Mouse (Mus musculus) ES-E14 (cell line): ENCODE data around the gene Ccdc181.

ENCODE experiments used
- CHD2 ChIP-seq: IDR thresholded peaks from 2 replicates; pipeline ENCODE4 v1.6.1; 2014; ENCODE audit warnings: mild to moderate bottlenecking, low read depth, low read length, inconsistent platforms
- HCFC1 ChIP-seq: IDR thresholded peaks from 2 replicates; pipeline ENCODE4 v1.6.1; 2012; ENCODE audit warnings: low read length, inconsistent platforms, borderline replicate concordance; ENCODE audit not compliant: insufficient read depth
- MAFK ChIP-seq: IDR thresholded peaks from 2 replicates; pipeline ENCODE4 v1.6.1; 2014; ENCODE audit warnings: mild to moderate bottlenecking, low read depth, low read length, inconsistent platforms; ENCODE audit not compliant: insufficient read depth
- ZNF384 ChIP-seq: IDR thresholded peaks from 2 replicates; pipeline ENCODE4 v1.6.1; 2012; ENCODE audit warnings: low read depth, low read length, inconsistent platforms

GRCm38 (mm10) chr1:164307922-164308321 is 32.5 kb downstream of the Ccdc181 start:
- TF ChIP-seq MAFK = no peak
- TF ChIP-seq ZNF384 = no peak
- no peak for TF ChIP-seq CHD2
- TF ChIP-seq HCFC1 = no peak
